Mouse (Mus musculus): ENCODE measurements at regions not wholly inside any gene's neighbourhood (a gene's known extent, or its start where the extent isn't known, plus 50 kb on each side); places are given as distances from the start of the nearest gene placed in this dataset.

- no peak for DNase-seq
Measured at GRCm38 (mm10) chr2:173334856-173335595, 58.7 kb upstream of the Pmepa1 start.

GRCm38 (mm10) chr2:173335859-173336258 lies 59.5 kb upstream of the Pmepa1 start:
- peak; percentile 29 for DNase-seq

More at GRCm38 (mm10) chr2:173334856-173335595, 58.7 kb upstream of the Pmepa1 start:
- Histone ChIP-seq H3K4me3 (ENCODE audit: control insufficient read depth, insufficient read depth, low read length) (no peak overlapping the region), H3K36me3 (ENCODE audit: control insufficient read depth, insufficient read depth, low read length) (no peaks in the 10 kb centered on the region), H3K27ac (ENCODE audit: control insufficient read depth, insufficient read depth, low read length) (no peak overlapping the region), H3K27me3 (ENCODE audit: control insufficient read depth, insufficient read depth, low read length) (no peaks in the 10 kb centered on the region), H3K4me1 (replicated peaks; ENCODE audit: control insufficient read depth, insufficient read depth, low read length) (peaks cover 18% of the 10 kb centered on the region)
- WGBS = 79% methylated on average over 15 of the region's 15 CpGs
- TF ChIP-seq POLR2A (IDR thresholded peaks at IDR 0.05; ENCODE audit: control insufficient read depth, extremely low read depth, insufficient read depth, low read length, poor library complexity) (no peak), CTCF (IDR thresholded peaks at IDR 0.05; ENCODE audit: borderline replicate concordance, control insufficient read depth, extremely low read depth, insufficient read depth, low read length, poor library complexity) (no peak)

GRCm38 (mm10) chr2:173337666-173338065 lies 61.3 kb upstream of the Pmepa1 start:
- Histone ChIP-seq H3K4me1 (replicated peaks; ENCODE audit: control insufficient read depth, insufficient read depth, low read length) (peaks cover 20% of the 10 kb centered on the region), H3K27me3 (ENCODE audit: control insufficient read depth, insufficient read depth, low read length) (no peaks in the 10 kb centered on the region), H3K27ac (ENCODE audit: control insufficient read depth, insufficient read depth, low read length) (no peak overlapping the region), H3K36me3 (ENCODE audit: control insufficient read depth, insufficient read depth, low read length) (no peaks in the 10 kb centered on the region), H3K4me3 (ENCODE audit: control insufficient read depth, insufficient read depth, low read length) (no peak overlapping the region)
- no peak for DNase-seq
- 22% methylated on average over 5 of the region's 5 CpGs for WGBS
- TF ChIP-seq CTCF (IDR thresholded peaks at IDR 0.05; ENCODE audit: borderline replicate concordance, control insufficient read depth, extremely low read depth, insufficient read depth, low read length, poor library complexity) = no peak
- no peak for TF ChIP-seq POLR2A (IDR thresholded peaks at IDR 0.05; ENCODE audit: control insufficient read depth, extremely low read depth, insufficient read depth, low read length, poor library complexity)

More at GRCm38 (mm10) chr2:173335859-173336258, 59.5 kb upstream of the Pmepa1 start:
- WGBS = 9% methylated on average over 10 of the region's 10 CpGs
- no peak overlapping the region for H3K4me3 ChIP-seq (ENCODE audit: control insufficient read depth, insufficient read depth, low read length)
- TF ChIP-seq CTCF (IDR thresholded peaks at IDR 0.05; ENCODE audit: borderline replicate concordance, control insufficient read depth, extremely low read depth, insufficient read depth, low read length, poor library complexity) (no peak), POLR2A (IDR thresholded peaks at IDR 0.05; ENCODE audit: control insufficient read depth, extremely low read depth, insufficient read depth, low read length, poor library complexity) (no peak)
- no peaks in the 10 kb centered on the region for H3K36me3 ChIP-seq (ENCODE audit: control insufficient read depth, insufficient read depth, low read length)
- H3K4me1 ChIP-seq (replicated peaks; ENCODE audit: control insufficient read depth, insufficient read depth, low read length) = peaks cover 18% of the 10 kb centered on the region
- H3K27ac ChIP-seq (ENCODE audit: control insufficient read depth, insufficient read depth, low read length) = no peak overlapping the region
- no peaks in the 10 kb centered on the region for H3K27me3 ChIP-seq (ENCODE audit: control insufficient read depth, insufficient read depth, low read length)

GRCm38 (mm10) chr2:173338671-173339070 lies 62.3 kb upstream of the Pmepa1 start:
- Histone ChIP-seq H3K36me3 (ENCODE audit: control insufficient read depth, insufficient read depth, low read length) (no peaks in the 10 kb centered on the region), H3K4me1 (replicated peaks; ENCODE audit: control insufficient read depth, insufficient read depth, low read length) (peaks cover 23% of the 10 kb centered on the region), H3K27me3 (ENCODE audit: control insufficient read depth, insufficient read depth, low read length) (no peaks in the 10 kb centered on the region), H3K27ac (ENCODE audit: control insufficient read depth, insufficient read depth, low read length) (no peak overlapping the region), H3K4me3 (ENCODE audit: control insufficient read depth, insufficient read depth, low read length) (no peak overlapping the region)
- no peak for TF ChIP-seq POLR2A (IDR thresholded peaks at IDR 0.05; ENCODE audit: control insufficient read depth, extremely low read depth, insufficient read depth, low read length, poor library complexity)
- TF ChIP-seq CTCF (IDR thresholded peaks at IDR 0.05; ENCODE audit: borderline replicate concordance, control insufficient read depth, extremely low read depth, insufficient read depth, low read length, poor library complexity) = no peak
- DNase-seq = no peak
- 96% methylated on average over 5 of the region's 5 CpGs for WGBS

- Histone ChIP-seq H3K27ac (ENCODE audit: control insufficient read depth, insufficient read depth, low read length) (no peak overlapping the region), H3K4me3 (ENCODE audit: control insufficient read depth, insufficient read depth, low read length) (no peak overlapping the region), H3K36me3 (ENCODE audit: control insufficient read depth, insufficient read depth, low read length) (no peaks in the 10 kb centered on the region), H3K27me3 (ENCODE audit: control insufficient read depth, insufficient read depth, low read length) (no peaks in the 10 kb centered on the region), H3K4me1 (replicated peaks; ENCODE audit: control insufficient read depth, insufficient read depth, low read length) (peaks cover 23% of the 10 kb centered on the region)
- TF ChIP-seq CTCF (IDR thresholded peaks at IDR 0.05; ENCODE audit: borderline replicate concordance, control insufficient read depth, extremely low read depth, insufficient read depth, low read length, poor library complexity) (no peak), POLR2A (IDR thresholded peaks at IDR 0.05; ENCODE audit: control insufficient read depth, extremely low read depth, insufficient read depth, low read length, poor library complexity) (no peak)
- no peak for DNase-seq
- 100% methylated on average over 3 of the region's 3 CpGs for WGBS
Measured at GRCm38 (mm10) chr2:173339211-173339610, 62.9 kb upstream of the Pmepa1 start.

GRCm38 (mm10) chr2:173340044-173340601 lies 63.8 kb upstream of the Pmepa1 start:
- DNase-seq = no peak
- Histone ChIP-seq H3K27me3 (ENCODE audit: control insufficient read depth, insufficient read depth, low read length) (no peaks in the 10 kb centered on the region), H3K4me1 (replicated peaks; ENCODE audit: control insufficient read depth, insufficient read depth, low read length) (peaks cover 22% of the 10 kb centered on the region), H3K27ac (ENCODE audit: control insufficient read depth, insufficient read depth, low read length) (no peak overlapping the region), H3K36me3 (ENCODE audit: control insufficient read depth, insufficient read depth, low read length) (no peaks in the 10 kb centered on the region), H3K4me3 (ENCODE audit: control insufficient read depth, insufficient read depth, low read length) (no peak overlapping the region)
- WGBS = 89% methylated on average over 26 of the region's 26 CpGs
- TF ChIP-seq POLR2A (IDR thresholded peaks at IDR 0.05; ENCODE audit: control insufficient read depth, extremely low read depth, insufficient read depth, low read length, poor library complexity) = no peak
- no peak for TF ChIP-seq CTCF (IDR thresholded peaks at IDR 0.05; ENCODE audit: borderline replicate concordance, control insufficient read depth, extremely low read depth, insufficient read depth, low read length, poor library complexity)

Data from thymus, adult 2 months (tissue).